Mouse (Mus musculus) thymus, adult 2 months (tissue): ENCODE measurements around the gene Grik3. TPM values are rescaled to one million over a fixed set of nuclear protein-coding genes. Genes with fewer than 3 reads are reported as not detected.

Experiments
- DNase-seq: peaks from one replicate; pipeline ENCODE4 v3.0.0; 2021
- H3K27ac ChIP-seq: fragments of 200-500 bp; 2 replicates; pipeline ENCODE4 v1.5.1; 2012; ENCODE audit warnings: low read length, control low read depth; ENCODE audit not compliant: control insufficient read depth, insufficient read depth
- H3K27me3 ChIP-seq: fragments of 200-500 bp; 2 replicates; pipeline ENCODE4 v1.6.1; 2012; ENCODE audit warnings: mild to moderate bottlenecking, low read length, moderate library complexity, mixed read lengths; ENCODE audit not compliant: control insufficient read depth, insufficient read depth
- H3K36me3 ChIP-seq: fragments of 200-500 bp; 2 replicates; pipeline ENCODE4 v1.6.1; 2012; ENCODE audit warnings: mild to moderate bottlenecking, low read length, moderate library complexity; ENCODE audit not compliant: control insufficient read depth, insufficient read depth
- H3K4me1 ChIP-seq: fragments of 200-500 bp; replicated peaks from 2 replicates; pipeline ENCODE4 v1.6.1; 2012; ENCODE audit warnings: low read length; ENCODE audit not compliant: control insufficient read depth, insufficient read depth
- H3K4me3 ChIP-seq: fragments of 200-500 bp; 2 replicates; pipeline ENCODE4 v1.5.1; 2012; ENCODE audit warnings: mild to moderate bottlenecking, low read length, control low read depth, moderate library complexity; ENCODE audit not compliant: control insufficient read depth, insufficient read depth
- CTCF ChIP-seq: fragments of 200-500 bp; IDR thresholded peaks from 2 replicates; pipeline ENCODE4 v1.5.1; 2012; ENCODE audit warnings: mild to moderate bottlenecking, control low read depth, low read length, moderate library complexity, borderline replicate concordance; ENCODE audit not compliant: control insufficient read depth, poor library complexity, insufficient read depth; ENCODE audit errors: extremely low read depth
- POLR2A ChIP-seq: fragments of 200-500 bp; IDR thresholded peaks from 2 replicates; pipeline ENCODE4 v1.6.1; 2012; ENCODE audit warnings: mild to moderate bottlenecking, low read length, control low read depth, moderate library complexity; ENCODE audit not compliant: control insufficient read depth, poor library complexity, insufficient read depth; ENCODE audit errors: extremely low read depth
- WGBS: fragments of 180-500 bp; shearing (Covaris S2); methylation state at CpG from one replicate; pipeline ENCODE4 v1.1.7; 2018; 5-methylcytosine and 5-hydroxymethylcytosine counted together
- polyA plus RNA-seq: library from polyadenylated mRNA; depleted of rRNA; stranded (reverse); fragments of >200 nt; gene quantifications from 2 replicates; pipeline ENCODE4 v1.2.3, GENCODE M21; 2012

Gene Grik3
- polyA plus RNA-seq, 1 experiment = 0.13 TPM

DNA sequence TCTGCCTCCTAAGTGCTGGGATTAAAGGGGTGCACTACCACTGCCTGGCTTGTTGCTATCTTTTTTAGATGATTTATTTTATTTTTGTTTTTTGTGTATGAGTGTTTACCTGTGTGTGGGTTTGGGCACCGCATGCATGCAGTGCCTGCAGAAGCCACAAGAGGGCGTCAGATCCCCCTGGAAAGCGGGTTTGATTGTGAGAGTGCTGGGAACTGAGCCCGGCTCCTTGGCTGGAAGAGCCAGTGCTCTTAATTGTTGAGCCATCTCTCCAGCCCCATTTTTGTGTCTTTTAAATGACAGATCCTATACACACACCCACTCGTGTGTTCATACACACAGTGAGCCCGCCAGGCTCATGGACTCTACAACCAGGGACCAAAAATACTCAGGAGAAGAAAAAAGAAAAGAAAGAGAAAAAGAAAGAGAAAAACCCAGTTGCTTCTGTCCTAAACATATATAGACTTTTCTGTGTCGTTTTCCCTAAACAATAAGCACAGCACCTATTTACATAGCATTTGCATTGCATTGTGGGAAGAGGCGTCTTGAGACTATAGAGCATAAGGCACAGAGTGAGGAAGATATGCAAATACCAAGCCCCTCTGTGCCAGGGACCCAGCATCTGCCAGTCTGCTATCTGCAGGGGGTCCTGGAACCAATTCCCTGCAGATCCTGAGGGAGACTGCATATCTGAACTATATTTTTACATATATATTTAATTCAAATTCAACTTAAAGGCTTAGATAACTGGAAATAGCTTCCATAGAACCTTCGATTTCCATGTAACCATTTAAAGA lies 134.6 kb downstream of the Grik3 start:
- H3K27ac ChIP-seq = no peak overlapping the region
- WGBS = 91% methylated on average over 9 of the region's 9 CpGs
- no peak for DNase-seq
- H3K27me3 ChIP-seq = no peaks in the 10 kb centered on the region
- no peaks in the 10 kb centered on the region for H3K36me3 ChIP-seq
- H3K4me3 ChIP-seq = no peak overlapping the region
- H3K4me1 ChIP-seq = no peaks in the 10 kb centered on the region
- TF ChIP-seq POLR2A = no peak
- no peak for TF ChIP-seq CTCF

DNA sequence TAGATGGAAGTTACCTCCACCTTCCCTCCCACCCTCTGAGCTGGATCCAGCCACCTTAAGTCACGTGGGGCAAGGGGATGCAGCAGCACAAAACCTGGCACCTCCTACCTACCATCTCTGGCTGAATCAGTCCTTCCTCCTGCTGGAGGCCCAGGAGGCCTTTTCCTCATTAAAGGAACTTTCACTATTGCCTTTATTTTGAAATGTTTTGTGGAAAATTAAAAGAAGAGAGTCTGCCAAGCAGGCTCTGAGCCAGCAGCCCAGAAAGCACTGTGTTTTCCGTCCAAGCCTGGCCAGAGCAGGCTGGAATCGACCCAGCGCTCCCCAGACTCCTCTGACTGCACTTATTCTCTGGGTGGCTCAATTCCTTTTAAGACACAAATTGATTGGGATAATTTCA lies 139.0 kb downstream of the Grik3 start:
- Histone ChIP-seq H3K36me3 (no peaks in the 10 kb centered on the region), H3K4me3 (no peak overlapping the region), H3K27ac (no peak overlapping the region), H3K27me3 (no peaks in the 10 kb centered on the region), H3K4me1 (no peaks in the 10 kb centered on the region)
- 77% methylated on average over 4 of the region's 4 CpGs for WGBS
- DNase-seq = no peak
- TF ChIP-seq POLR2A = no peak
- no peak for TF ChIP-seq CTCF

DNA sequence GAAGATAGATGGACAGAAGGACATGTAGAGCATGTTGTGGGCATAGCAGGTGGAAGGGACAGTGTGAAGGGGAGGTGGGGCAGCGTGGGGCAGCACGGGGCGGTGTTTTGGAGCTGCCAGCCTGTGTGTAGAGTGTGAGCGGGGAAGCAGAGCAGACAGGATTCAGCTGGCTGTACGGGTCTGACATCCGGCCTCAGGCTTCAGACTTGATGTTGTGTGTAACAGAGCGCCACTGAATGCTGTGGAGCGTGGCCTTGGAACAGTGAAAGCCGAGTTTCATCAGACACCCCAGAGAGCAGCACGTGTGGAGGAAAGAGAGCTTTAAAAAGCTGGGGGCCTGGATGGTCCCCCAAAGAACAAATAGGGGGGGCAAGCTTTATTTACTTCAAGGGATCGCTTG lies 144.5 kb downstream of the Grik3 start:
- no peaks in the 10 kb centered on the region for H3K36me3 ChIP-seq
- H3K4me3 ChIP-seq = no peak overlapping the region
- no peak for TF ChIP-seq POLR2A
- no peak for TF ChIP-seq CTCF
- H3K27ac ChIP-seq = no peak overlapping the region
- 88% methylated on average over 11 of the region's 11 CpGs for WGBS
- H3K4me1 ChIP-seq = no peaks in the 10 kb centered on the region
- DNase-seq = no peak
- no peaks in the 10 kb centered on the region for H3K27me3 ChIP-seq

DNA sequence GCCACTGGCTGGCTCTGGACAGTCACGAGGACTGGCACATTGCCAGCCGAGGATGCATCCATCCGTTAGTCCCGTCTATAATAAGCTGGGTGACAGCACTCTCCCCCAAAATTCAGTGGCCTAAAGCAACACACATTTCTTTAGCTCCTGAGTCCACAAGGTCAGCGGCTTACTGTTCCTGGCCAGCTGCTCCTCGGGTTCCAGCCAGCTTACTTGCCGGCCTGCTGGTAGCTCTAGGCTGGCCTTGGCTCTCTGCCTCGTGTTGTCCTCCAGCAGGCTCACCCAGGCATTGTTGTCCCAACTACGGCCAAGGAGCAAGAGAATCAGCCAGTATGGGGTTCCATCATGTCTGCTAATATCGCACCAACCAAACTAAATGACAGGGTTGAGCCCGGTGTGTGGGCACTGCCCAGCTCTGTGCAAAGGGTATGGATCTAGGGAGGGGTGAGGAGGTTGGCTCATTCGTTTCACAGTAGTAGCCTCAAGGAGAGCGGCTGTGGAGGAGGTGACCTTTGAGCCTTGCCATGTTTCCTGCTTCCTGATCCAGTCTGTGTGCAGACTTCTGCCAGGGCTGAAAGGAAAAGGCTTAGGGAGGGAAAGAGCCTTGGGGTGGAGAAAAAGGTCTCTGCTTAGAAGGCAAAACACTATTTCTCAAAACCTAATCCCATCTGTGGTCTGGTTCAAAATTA lies 146.3 kb downstream of the Grik3 start:
- no peak for TF ChIP-seq POLR2A
- TF ChIP-seq CTCF = no peak
- WGBS = 85% methylated on average over 13 of the region's 13 CpGs
- Histone ChIP-seq H3K27ac (no peak overlapping the region), H3K4me3 (no peak overlapping the region), H3K36me3 (no peaks in the 10 kb centered on the region), H3K27me3 (no peaks in the 10 kb centered on the region), H3K4me1 (no peaks in the 10 kb centered on the region)
- DNase-seq = no peak

DNA sequence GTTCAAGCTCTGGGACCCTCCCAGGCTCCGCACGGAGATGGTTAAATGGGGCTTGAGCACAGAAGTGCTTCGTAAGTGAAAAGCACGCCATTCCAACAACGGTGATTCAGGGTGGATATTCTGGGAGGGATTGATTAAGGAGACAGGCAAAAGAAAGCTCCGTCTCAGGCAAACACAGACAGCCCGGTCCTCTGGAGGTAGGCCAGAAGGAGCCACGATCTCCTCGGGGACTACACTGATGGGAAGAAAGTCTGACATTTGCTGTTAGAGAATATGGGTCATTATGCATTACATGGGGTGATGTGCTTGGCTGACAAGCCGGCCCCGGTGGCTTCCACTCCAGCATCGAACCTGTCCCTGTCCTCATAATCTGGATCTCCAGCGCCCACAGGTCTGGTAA lies 146.9 kb downstream of the Grik3 start:
- Histone ChIP-seq H3K27ac (no peak overlapping the region), H3K36me3 (no peaks in the 10 kb centered on the region), H3K27me3 (no peaks in the 10 kb centered on the region), H3K4me3 (no peak overlapping the region), H3K4me1 (no peaks in the 10 kb centered on the region)
- WGBS = 94% methylated on average over 13 of the region's 13 CpGs
- no peak for DNase-seq
- TF ChIP-seq POLR2A (no peak), CTCF (no peak)

DNA sequence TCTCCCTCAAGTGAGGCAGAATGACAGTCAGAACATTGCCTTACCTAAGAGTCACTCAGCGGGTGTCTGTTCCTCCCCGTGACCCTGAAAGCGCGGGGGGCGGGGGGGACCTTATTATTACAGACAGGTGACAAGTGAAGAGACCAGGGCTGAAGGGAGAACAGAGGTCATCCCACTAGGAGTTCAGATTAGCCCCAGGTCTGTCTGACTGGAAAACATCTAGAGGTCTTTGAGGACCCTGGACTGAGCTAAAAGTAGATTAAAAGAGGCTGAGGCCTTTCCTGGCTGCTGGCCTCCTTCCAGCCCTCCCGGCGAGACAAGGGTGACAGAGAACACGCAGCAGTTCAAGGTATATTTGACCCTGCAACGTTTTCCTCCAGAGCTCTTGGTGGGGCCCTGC lies 150.0 kb downstream of the Grik3 start:
- H3K27me3 ChIP-seq = no peaks in the 10 kb centered on the region
- DNase-seq = no peak
- no peak overlapping the region for H3K4me3 ChIP-seq
- TF ChIP-seq POLR2A (no peak), CTCF (no peak)
- no peaks in the 10 kb centered on the region for H3K4me1 ChIP-seq
- no peak overlapping the region for H3K27ac ChIP-seq
- no peaks in the 10 kb centered on the region for H3K36me3 ChIP-seq
- WGBS = 78% methylated on average over 9 of the region's 9 CpGs
